Mouse (Mus musculus) right cerebral cortex, postnatal 4 days (tissue): ENCODE measurements around the gene Scn4a.
"Not testable (repeated sequence)": the region's sequence is repeated elsewhere in the genome, so short reads cannot be mapped to it uniquely, and the experiment has no call there.

Source experiments
- DNase-seq: peaks from one replicate; pipeline ENCODE4 v3.0.0-alpha.2; 2022

Gene Scn4a

DNA sequence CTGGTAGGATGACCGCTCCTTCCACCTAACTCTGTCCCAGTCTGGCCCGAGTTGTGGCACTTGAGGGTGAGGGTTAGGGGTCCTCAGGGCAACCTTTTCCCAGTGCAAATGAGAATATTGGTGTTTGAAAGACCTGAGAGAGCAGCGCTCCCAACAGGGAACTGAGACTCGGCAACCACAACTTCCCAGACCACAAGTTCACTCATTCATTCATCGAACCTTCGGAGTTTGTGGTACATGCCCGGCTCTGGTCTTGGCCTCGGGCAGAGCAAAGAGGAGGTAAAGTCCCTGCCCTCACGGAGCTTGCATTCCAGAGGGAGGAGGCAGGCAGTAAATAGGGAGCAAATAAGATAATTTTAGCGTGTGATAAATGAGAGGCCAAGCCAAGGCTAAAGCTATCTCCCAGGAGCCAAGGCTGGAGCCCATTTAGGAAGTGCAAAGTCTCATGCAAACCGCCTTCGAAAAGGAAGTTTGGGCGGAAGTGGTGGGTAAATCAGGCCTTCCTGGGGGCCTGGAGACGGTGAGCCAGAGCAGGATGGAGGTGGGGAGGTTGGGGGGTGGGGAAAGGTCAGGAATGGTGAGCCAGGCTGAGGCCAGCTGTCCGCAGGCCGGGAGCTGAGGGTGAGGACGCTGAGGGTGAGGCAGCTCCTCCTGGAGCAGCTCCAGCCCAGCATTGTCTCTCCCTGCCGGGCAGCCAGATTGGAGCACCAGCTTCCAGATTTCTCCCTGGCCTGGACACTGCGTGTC, 2.5 kb upstream of the Scn4a start:
- no peak for DNase-seq

DNA sequence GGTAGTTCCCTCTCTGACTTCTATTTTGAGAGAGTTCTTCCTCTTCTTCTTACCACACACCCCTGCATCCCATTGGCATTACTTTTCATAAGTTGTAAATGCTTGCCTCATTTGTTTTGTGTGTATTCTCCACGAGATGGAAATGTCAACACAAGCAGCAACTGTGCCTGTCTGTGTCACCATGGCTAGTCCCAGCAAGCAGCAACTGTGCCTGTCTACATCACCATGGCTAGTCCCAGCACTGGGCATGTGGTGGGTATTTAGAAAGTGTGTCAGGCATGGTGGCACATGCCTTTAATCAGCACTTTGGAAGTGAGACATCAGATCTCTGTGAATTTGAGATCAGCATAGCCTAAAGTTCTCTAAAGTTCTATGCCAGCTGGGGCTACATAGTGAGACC, 1.1 kb upstream of the Scn4a start:
- no peak for DNase-seq

DNA sequence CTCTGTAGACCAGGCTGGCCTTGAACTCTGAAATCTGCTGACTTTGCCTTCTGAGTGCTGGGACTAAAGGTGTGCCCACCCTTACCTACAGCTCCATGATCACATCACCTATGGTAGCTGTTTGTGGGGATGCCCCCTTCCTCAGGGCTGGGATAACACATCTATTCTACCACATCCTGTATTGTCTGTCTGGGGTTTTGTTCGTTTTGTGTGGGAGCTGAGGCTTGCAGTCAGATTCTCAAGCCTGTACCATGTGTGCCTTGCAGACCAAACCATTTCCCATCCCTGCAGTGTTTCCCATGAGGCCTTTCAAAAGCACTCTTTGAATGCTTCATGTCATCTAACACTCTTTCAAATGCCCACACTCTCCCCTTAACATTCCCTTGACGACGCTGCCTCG, 1.1 kb downstream of the Scn4a start:
- no peak for DNase-seq

DNA sequence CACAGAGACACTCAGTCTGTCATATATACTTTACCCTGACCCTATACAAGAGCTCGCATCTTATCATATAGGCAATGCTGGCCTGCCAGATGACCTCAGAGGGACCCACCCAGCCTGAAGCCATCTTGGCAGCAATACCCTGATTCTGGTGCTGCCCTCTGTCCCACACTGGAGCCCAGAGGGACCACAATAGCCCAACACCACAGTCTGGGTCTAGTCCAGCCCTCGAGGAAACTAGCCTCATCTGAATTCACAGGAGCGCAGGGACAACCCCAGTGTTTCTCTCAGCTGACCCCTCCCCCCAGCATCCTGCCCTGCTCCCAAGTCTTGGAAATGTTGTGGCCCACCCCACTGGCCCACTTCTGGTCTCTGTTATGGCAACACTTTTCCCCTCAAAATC, 1.8 kb downstream of the Scn4a start:
- DNase-seq, result no peak

DNA sequence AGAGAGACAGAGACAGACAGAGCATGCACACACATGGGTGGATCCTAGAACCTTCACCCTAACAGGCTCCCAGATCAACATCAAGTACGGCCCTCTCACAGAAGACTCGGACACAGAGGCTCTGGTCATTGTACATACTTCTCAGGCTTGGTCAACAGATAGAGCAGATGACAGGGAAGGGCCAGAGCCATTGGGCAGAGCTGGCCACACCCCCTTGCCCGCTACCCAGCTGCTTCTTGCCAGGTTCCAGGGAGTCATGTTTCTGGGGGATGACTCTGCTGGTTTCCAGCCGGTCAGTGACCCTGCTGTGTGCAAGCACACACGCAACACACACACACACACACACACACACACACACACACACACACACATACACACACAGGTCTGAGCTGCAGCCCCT, 2.2 kb downstream of the Scn4a start:
- DNase-seq, result no peak

DNA sequence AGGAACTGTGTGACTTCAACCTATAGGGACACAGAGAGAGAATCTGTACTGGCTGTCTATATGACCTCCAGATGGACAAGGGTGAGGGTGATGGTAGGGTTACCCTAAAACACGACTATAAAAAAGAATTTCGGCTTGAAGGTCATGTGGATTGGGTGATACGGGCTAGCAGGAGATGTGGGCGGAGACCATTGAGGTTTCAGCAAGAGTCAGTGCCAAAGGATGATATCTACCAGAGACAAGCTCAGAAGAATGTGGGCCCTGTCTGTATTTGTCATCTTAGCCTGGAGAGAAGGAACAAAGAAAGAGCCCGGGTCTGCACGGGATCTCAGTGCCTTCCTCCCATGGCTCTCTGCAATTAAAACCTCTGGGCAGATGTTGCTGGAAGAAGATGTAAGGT, 3.3 kb downstream of the Scn4a start:
- DNase-seq, result no peak

DNA sequence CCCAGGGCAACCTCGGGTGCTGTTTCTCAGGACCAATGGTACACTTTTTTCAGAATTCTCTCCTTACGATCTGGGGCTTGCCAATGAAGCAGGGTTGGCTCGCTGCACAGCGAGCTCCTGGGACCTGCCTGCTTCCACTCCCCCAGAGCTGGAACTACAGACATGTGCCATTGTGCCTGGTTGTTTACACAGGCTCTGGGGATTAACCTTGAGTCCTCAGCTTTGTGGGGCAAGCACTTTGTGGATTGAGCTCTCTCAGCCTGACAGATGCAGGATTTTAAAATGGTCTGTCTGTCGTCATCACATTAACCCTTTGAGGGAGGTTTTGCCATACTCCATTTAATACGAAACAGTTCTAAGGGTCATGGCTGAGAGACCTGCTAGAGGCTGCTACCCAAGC, 8.2 kb downstream of the Scn4a start:
- DNase-seq, result no peak

DNA sequence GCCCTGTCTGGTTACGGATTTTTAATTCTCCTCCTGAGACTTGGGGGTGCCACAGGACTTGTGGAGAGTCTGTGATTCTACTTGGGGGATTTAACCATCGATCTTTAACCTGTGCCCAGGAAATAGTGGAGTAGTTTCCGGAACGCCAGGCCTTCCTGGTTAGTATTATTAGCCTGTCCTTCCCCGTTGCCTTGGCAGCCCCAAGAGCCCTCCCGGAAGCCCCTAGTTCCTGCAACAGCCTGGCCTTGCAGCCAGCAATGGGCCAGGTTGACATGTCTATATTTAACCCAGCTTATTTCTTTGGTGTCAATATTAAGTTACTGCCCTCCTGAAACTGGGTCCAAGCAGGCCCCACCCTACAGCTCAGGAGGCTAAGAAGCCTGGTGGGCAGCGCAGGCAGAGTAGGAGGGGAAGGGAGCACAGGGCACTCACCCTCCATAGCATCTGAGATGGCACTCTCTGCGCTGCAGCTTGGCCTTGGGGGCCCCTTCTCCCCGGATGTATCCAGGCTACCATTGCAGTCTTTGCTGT, 12.0 kb downstream of the Scn4a start:
- no peak for DNase-seq

DNA sequence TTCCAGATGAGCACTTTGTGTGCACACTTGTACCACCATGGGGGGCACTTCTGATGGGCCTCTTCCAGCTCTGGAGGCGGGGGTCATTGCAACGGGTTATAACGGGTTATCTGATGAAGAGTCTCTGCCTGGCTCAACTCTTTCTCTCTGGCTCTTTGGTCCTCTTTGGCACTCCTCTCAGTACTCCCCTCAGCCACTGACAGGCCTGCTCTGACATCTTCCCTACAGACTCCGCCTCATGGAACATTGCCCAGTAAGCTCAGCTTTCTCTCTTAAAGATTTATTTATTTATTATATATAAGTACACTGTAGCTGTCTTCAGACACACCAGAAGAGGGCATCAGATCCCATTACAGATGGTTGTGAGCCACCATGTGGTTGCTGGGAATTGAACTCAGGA, 13.8 kb downstream of the Scn4a start:
- DNase-seq, result not testable (repeated sequence)

DNA sequence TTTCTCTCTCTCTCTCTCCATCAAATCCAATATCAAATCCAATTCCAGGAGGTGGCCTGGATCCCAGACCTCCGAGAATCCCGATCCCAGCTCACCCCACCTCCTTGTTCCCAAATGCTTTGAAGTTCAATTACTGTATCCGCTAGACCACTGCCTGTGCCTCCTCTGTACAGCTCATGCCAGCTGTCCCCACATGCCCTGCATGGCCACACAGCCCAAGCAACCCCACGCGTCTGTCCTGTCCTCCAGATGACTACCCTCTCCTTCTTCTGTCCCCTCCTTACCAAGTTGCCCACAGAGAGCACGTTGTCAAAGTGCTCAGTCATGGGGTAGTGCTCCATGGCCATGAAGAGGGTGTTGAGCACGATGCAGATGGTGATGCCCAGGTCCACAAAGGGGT, 14.2 kb downstream of the Scn4a start:
- DNase-seq, result no peak

DNA sequence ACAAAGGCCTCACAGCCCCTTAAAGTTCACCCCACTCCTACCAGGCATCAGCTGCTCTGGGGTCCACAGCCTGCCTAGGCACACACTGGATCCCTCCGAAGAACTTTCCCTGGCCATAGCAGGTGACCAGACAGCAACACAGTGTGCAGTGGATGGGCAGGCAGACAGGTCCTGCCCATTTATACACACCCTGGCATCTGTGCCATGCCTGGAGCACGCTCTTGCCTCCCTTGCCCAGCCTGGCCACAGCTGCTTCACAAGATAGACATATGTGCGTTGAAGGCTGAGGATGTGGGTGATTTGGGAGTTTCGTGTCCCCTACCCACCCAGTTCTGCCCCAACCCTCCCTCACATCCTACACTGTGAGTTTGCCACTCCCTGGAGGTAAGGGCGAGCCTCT, 15.1 kb downstream of the Scn4a start:
- no peak for DNase-seq

DNA sequence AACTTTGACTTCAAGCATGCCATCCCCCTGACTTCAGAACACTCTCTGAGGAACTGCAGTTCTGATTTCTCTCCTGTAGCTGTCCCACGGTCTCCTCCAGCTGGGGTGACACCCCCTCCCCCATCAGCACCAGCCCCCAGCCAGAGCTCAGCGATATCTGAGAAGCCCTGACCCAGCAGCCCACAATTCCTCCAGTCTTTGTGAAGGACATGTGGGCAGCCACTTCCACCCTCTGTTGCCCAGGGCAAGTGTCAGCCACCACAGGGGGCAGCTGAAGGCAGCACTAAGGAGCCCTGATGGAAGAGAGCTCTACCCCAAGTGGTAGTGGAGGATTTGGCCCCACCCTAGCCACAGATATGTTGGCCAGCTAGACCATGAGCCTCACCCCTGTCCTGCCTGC, 19.0 kb downstream of the Scn4a start:
- DNase-seq, result no peak

DNA sequence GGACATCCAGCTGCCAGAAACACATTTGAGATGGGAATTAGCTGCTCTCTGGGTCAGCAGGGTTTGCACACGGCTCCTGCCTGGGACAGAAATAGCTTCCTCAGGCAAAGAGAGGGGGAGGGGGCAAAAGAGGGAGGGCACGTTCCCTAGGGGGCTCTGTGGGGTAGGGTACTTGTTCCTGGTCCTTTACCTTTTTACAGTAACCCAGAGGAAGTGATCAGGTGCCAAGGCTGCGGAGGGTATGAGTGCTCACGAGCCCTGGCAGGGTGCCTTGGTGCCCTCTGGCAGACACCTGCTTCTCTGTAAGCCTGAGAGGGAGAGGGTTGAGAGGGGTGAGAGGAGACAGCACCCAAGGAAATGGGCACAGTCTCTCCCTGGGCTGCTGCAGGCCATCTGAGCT, 20.6 kb downstream of the Scn4a start:
- no peak for DNase-seq

DNA sequence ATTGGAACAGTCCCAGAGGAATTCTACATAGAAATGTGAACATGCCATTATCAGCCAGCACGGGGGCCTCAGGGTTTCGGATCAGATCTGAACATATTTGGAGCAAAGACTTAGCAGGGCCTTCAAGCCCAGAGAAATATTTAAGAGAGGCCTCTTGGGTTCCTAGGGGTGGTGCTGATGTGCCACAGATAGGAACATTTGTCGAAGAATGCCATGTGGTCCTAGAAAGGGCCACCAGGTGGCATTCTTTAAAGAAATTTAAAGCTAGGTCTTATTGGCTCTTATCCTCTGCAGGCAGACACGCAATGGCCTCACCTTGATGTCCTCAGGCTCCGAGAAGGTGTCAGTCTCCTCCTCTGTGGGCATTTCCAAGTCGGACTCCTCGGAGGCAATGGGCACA, 23.4 kb downstream of the Scn4a start:
- DNase-seq, result peak; percentile 21

DNA sequence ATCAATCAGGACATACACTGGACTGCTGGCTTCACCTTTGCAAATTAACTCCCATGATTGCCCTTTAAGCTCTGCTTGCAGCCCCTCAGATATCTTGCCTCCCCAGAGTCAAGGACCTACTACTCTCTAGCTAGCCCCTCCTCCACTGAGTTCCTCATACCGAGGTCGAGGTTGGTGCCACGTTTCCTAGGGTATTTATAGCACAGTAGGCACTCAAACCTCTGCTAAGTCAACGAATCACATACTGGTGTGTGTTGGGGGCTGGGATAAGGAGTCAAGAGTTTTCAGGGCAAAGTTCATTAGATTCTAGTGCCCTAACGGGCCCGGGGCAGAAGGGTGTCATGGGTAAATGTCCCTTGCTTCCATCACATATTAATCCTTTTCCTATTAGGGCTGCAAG, 24.0 kb downstream of the Scn4a start:
- no peak for DNase-seq

DNA sequence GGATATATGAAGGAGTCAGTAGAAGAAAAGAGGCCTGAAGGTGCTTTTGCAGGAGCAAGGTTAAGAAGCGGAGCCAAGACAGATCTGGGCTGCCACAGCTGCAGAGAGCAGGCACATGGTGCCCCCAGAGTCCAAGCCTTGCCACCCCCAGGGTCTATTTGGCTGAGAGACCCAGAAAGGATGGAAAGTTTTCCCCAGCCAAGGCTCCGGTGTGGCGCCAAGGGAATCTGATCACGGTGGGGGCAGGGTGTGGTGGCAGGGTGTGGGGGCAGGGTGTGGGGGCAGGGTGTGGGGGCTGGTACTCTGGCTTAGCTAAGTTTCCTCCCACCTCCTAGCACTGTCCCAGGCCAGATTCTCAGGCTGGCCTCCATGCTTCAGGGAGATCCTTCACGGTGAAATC, 24.6 kb downstream of the Scn4a start:
- DNase-seq, result no peak

DNA sequence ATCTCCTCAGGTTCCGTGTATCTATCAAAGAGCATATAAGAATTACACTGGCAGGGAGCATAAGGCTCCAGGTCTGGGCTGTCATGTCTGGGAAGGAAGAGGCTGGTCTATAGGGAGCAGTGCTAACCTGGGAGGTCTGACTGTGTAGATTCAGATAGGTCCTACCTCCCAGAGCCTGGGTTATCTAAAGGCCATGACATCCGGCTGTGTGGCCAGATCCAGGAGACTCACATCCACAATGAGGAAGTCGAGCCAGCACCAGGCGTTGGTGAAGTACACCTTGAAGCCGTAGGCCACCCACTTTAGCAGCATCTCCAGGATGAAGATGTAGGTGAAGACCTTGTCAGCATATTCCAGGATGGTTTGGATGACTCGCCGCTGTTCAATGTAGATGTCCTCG, 26.6 kb downstream of the Scn4a start:
- DNase-seq, result no peak

DNA sequence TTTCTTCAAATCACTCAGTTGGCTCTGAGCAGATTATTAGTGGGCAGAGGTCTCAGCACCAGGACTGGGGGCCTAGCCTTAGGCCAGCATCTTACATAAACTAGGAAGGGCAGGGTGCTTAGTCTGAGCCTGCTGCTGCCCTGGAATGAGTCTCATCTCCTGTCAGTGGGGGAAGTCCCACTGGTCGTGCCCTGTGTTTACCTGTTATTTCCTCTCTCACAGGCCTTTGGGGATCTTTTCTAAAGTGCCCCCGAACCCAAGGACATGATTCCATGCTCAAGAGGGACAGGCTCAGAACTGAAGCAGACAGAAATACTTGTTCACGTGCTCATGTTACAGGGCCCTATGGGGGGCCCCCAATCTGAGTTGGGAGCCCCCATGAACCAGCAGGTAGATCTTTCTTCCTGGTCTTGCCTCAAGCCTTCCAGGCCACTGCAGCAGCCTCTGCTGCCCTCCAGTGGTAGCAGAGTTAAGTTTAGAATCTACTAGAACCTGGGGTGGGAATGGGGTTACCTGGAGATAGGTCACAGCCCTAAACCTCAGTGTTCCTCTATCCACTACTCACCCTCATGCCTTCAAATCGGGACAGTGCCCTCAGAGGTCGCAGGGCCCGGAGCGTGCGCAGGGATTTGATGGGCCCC, 27.4 kb downstream of the Scn4a start:
- peak; percentile 67 for DNase-seq

DNA sequence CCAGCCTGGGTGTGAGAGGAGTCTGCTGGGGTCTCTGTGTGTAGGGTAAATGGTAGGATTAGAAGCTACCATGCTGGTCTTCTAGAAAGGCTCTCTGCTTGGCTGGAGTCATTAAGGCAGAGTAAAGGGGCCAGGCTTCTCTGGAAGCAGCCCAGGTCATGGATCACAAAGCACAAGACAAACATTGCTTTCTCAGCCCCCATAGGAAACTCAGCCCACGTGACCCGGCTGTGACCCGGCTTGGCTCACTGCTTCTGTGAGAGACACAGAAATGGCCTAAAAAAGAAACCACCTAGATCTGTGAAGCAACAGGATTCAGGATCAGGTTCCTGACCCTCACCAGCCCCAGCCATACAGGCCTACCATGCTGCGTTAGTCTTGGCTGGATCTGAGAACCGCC, 28.2 kb downstream of the Scn4a start:
- DNase-seq, result no peak

DNA sequence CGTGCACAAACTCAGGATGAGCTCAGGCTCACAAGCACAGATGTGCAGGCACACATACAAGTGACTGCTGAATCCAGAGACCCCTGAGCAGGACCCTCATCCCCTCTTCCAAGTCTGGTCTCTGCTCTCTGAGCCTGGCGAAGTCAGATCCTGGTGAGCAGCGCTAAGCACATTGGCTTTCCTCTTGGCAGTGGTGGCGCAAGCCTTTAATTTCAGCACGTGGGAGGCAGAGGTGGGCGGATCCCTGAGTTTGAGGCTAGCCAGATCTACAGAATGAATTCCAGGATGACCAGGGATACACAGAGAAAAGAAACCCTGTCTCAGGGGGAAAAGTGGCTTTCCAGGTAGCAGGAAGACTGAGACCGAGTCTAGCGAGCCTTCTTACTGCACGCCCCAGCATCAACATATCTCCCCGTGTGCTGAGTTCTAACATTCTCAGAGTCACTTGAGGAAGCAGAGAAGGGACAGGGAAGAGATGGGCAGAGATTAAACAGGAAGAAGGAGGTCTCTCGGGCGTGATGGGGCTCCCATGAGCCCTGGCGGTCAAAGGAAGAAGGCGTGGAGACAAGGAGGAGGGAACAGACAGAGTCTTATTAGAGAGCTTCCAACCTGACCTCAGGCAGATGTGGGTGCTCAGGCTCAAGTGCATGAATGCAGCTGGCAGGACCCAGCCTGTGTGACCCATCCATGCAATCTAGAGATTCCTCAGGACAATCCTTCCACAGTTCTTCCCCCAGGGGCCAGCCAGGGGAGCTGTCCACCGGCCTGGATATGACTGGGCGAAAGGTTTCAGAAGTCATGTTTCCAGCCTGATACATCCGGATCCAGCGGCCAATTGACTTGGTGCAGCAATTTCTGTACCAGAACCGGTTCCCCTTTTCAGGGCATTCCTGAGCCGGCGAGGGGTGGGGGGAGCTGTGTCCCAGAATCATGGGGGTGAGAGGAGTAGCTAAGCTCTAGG, 34.4 kb downstream of the Scn4a start:
- no peak for DNase-seq

DNA sequence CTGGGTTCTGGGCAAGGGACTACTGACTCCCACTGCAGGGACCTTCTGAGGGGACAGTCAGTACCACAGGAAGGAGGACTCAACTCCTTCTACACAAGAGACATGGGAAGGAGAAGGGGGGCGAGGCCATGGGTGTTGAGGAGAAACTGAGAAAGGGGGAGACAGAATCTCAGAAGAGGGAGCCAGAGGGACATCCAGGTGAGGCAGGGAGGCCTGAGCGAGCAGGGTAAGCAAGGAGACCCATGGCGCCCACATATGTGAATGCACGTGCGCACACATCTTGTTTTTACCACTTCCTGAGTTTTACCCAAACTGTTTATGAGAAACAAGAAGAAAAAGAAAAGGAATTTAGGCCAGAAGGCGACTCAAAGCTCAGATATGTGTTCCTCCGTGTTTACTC, 35.3 kb downstream of the Scn4a start:
- no peak for DNase-seq

DNA sequence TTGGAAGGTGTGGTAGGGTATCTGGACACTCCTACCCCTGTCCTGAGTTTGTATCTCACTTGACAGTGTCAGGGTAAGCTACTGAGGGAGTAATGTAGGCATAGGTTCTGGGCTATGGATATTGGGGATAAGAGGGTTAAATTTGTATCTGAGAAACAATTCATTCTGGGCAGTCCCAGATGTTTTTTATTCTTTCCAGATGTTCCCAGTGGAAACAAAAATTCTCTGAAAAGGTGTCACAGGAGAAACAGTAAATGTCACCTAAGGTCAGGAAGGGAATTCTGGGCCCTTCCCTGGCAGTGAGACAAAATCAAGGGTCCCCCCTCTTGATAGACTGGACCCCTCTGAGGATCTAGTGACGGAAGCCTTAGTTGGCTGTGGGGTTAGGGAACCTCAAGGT, 36.7 kb downstream of the Scn4a start:
- DNase-seq, result no peak

DNA sequence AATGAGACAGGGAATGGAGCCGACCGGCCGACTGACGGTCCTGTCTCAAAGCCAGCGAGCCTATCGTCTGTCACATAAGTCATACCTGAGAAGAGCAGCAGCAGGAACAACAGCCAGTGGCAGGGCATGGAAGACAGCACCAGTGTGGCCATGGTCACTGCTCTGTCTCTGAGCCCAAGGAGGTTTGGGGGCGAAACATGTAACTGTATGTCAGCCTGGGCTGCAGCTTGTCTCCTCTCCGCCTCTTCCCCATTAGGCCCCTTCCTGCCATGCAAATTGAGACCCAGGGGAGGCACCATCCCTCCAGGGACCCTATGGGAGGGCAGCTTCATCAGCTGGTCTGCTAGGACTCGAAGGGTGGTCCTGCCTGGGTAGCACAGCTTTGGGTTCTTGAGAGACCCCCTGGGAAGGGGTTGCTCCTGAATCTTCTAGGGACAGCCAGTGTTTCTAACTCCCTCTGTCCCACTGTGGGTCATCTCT, 38.7 kb downstream of the Scn4a start, which contains the start of gene Cd79b:
Gene Cd79b (minus strand): TSS at position 430 of the 480 bp plus-strand sequence.
- no peak for DNase-seq
